Mouse (Mus musculus): Measurements from ENCODE around the gene Bax. TPM values are rescaled to one million over a fixed set of nuclear protein-coding genes. Genes with fewer than 3 reads are reported as not detected.

Bax gene
- total RNA-seq (2021), result 10 to 100 TPM; 75.8 to 78.4 TPM
- long read RNA-seq, experiment 1, transcript Bax-201 (6 exons, 867 nt), result major isoform, 48 of 90 reads
- long read RNA-seq, experiment 1, transcript Bax-203 (5 exons, 1,100 nt), result minor isoform, 23 of 90 reads
- long read RNA-seq, experiment 1, partial matches to known transcripts, result 5 of 90 reads
- long read RNA-seq, experiment 1, other reads (novel, unspliced or antisense), result 13 of 90 reads
- long read RNA-seq, experiment 2, transcript Bax-203 (5 exons, 1,100 nt), result minor isoform, 30 of 89 reads
- long read RNA-seq, experiment 2, transcript Bax-201 (6 exons, 867 nt), result major isoform, 37 of 89 reads
- long read RNA-seq, experiment 2, partial matches to known transcripts, result 1 of 89 reads
- long read RNA-seq, experiment 2, other reads (novel, unspliced or antisense), result 17 of 89 reads

DNA sequence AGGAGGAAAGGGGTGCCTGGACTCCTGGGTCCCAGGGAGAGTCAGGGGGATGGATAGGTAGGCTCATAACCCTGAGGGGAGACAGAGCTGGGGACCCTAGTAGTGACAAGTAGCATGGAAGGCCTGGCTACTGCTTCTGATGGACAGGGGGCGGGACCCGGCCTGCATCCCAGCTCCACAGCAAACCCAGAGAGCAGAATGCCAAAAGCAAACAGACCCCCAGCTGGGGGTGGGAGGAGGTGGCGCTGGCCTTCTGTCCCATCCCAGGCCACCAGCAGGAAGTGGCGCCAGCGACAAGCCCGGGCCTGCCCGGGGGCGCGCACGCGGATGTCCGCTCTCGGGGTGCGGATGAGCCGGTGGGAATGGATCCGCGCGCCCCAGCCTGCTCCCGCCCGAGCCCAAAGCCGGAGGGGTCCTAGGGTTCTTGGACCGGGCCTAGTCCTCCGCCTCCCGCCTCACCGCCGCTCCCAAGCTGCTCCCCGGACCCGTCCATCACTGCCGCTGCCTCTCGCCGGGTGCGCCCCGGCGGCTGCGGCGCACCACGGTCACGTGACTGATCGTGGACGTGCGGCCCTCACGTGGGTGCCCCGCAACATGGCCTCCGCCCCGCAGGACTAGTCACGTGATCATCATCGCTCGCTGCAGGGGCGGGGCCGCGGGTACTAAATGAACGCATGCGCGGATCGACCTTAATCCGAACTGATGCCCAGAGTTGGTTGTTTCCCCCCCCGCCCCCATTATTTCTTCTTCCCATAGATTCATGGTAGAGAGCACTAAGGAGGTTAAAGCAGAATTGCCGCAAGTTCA lies at the start of gene Bax:
Gene Bax, minus strand, starts transcription at position 616 of the 807 bp plus-strand sequence.
- DNase-seq (ENCODE audit: low spot score in 2 of 2), result peak; percentile 86 to 89

DNA sequence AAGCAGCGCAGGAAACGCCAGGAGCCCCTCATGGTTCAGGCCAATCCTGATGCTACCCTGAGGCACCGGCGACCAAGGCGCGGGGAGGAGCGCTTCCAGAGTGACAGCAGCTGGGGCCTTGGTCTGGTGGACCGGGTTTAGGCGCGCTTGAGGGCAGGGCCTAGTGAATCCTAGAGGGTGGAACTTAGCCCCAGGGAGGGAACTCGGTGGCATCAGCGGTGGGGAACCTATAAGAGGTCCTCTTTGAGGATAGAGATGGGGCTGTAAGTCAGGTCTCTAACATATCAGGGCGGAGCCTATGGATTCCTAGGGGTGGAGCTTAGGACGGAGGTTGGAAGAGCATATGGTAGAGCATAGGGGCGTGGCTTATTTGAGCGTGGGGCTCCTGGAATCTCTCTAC lies 48.7 kb upstream of the Bax start:
- no peak for DNase-seq (ENCODE audit: low spot score in 2 of 2)

- no peak for DNase-seq (ENCODE audit: low spot score in 2 of 2)
These were observed 47.7 kb upstream of the Bax start for GRCm38 (mm10) chr7:45514411-45514810.

DNA sequence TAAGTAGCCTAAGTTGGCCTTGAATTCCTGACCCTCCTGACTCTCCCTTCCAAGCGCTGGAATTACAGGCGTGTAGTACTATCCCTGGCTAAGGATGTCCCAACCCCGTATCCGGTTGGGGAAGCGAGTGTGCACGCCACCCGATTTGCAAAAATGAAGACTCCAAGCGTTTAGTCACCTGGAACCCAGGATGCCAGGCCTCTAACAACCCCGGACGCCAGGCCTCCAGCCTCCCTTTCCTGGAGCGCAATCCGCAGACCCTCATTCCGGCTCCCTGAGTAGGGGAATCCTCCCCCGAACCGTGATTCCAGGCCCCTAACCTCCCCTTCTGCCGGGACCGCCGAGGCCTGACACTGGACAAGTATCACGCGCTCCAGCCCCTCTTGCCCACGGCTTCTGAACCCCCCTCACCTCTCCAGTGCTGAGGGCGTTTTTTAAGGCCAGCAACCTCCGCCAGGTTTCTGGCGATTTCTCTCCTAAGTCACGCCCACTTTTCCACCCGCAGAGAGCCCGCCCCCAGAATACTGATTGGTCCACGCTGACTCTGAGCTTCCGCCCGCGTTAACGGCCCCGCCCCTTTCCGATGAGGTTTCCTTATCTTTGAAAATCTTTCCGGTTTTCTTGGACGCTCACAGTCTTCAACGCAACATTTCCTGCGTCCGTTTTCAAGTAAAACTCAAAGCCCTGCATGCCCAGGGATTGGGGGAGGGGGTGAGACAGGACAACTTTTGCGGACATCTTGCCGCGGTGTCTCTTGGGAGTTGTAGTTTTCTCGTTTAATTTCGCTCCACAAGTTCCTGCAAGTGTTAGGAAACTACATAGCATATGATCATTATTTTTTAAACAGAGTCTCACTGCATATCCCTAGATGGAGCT lies 43.5 kb upstream of the Bax start, which contains the start of gene Nucb1:
Gene Nucb1, minus strand, starts transcription at position 495 of the 876 bp plus-strand sequence.
- DNase-seq (ENCODE audit: low spot score in 2 of 2), result peak; percentile 66 to 81

- no peak for DNase-seq (ENCODE audit: low spot score in 2 of 2)
These were observed 42.6 kb upstream of the Bax start for GRCm38 (mm10) chr7:45509181-45509882.

DNA sequence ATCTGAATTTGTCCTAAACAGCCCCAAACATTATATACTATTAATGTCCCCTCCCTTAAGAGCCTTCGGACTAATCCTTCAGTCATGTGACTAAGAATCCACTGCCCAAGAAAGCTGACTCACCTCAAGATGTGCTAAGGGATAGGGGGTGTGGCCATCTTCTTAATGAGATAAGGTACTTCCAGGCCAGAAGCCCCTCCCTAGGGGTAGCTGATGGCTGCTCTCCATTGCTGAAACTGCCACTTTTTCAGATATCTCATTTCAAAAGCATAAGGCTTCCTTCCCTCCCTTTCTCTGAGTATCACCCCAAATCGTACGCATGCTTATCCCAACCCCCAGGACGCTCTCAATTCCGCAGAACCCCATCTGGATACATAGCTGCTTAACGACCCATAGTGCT lies 41.9 kb upstream of the Bax start:
- DNase-seq (ENCODE audit: low spot score in 2 of 2), result no peak

DNA sequence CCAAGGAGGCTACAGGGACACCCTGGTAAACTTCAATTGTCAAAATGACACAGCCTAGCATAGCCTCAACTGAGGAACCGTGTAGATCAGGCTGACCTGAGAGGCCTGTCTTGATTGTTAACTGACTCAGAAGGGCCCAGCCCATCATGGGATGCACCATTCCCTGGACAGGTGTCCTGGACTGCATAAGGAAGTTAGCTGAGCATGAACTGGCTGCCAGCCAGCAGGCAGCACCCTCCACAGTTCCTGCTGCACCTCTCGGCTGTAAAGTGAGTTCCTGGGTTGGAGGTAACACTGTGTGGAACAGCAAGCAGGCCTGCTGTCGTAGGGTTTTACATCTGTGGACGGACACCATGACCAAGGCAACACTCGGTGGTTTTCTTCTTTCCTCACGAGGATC lies 40.9 kb upstream of the Bax start:
- DNase-seq (ENCODE audit: low spot score in 2 of 2), result no peak

DNA sequence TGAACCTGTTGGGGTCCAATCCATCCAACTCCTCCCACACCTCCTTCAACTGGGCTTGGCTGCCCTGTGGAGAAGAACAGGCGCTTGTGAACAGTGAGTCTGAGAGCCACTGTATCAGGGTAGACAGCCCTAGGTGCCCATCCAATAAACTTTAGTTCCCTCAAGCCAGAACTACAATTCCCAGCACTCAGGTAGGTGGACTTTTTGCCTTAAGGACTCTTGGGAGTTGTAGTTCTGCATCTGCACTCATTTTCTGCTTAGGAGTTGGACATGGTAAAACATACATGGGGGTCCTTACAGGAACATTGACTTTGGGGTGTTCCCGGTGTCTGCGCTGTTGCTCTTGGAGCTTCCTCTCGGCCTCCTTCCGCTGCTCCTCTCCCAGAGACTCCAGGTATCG lies 31.7 kb upstream of the Bax start:
- DNase-seq (ENCODE audit: low spot score in 2 of 2), result no peak

- no peak for DNase-seq (ENCODE audit: low spot score in 2 of 2)
These were observed 27.9 kb upstream of the Bax start for GRCm38 (mm10) chr7:45494548-45494947.

GRCm38 (mm10) chr7:45492951-45493350 lies 26.3 kb upstream of the Bax start:
- DNase-seq (ENCODE audit: low spot score in 2 of 2), result no peak

DNA sequence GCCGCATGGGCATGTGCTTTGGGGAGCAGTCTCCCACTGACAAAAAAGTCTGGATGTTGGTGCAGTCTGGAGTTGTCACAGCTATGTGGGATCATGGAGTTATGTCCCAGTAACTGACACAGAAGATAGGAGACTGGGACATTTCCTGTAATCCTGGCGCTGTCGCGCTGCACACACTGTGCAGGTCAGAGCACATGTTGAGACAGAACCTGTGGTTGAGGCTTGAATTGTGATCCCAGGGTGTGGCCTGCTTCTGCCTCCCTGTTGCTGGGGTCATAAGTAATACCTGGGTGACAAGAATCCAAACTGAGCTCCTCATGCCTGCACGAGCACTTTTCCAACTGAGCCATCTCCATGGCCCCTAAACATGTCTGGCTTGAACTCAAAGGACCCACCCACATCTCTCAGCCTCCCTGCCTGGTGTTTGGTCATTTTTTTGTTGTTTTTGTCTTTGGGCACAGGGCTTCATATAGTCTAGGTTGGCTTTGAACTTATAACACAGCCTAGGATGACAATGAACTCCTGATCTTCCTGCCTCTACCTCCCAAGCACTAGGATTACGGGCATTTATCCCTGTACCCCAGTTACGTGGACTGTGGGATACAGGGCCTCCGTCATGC lies 25.6 kb upstream of the Bax start:
- no peak for DNase-seq (ENCODE audit: low spot score in 2 of 2)

DNA sequence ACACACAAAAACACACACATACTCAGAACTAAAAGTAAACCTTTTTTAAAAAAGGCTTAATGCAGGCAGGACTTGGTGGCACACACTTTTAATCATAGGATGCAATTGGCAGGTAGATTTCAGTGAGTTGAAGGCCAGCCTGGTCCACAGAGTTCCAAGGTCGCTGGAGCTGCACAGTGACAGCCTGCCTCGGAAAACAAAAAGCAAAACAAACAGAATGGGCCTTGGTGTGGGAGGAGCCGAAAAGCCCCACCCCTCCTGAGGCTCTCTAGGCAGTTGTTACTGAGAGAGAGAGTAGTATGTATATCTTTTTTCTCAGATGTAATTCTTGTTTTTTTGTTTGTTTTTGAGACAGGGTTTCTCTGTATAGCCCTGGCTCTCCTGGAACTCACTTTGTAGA lies 24.6 kb upstream of the Bax start:
- DNase-seq (ENCODE audit: low spot score in 2 of 2), result no peak

DNA sequence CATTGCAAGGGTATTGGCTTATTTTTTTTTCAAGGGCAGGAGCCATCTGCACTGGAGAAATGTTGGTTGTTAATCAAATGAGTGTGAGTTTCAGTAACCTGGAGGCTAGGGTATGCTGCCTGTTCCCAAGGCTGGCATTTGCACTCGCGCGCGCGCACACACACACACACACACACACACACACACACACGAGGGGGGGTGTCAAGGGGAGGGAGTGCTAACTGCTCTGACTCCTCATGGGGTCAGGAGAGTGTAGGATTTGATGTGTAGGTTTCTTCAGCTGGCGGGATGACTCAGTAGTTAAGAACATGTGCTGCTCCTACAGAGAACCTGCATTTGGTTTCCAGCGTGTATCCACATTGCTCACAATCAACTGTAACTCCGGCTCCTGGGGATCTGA lies 24.1 kb upstream of the Bax start:
- no peak for DNase-seq (ENCODE audit: low spot score in 2 of 2)

DNA sequence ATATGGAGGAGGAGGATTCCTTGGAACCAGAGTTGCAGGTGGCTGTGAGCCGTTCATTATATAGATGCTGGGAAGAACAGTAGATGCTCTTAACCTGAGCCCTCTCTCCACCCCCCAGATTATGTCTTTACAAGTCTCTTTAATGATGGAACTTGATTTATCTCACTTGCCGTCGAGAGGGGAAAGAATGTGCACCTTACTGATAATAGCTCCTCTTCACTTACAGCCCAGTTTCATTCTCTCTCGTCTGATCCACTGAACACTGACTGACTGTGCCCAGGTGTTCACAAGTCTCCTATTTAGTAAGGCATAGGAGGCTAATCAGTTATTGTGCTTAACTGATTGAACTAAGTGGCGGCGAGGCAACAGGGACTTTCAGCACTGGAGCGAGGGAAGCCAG lies 22.9 kb upstream of the Bax start:
- DNase-seq (ENCODE audit: low spot score in 2 of 2), result no peak

DNA sequence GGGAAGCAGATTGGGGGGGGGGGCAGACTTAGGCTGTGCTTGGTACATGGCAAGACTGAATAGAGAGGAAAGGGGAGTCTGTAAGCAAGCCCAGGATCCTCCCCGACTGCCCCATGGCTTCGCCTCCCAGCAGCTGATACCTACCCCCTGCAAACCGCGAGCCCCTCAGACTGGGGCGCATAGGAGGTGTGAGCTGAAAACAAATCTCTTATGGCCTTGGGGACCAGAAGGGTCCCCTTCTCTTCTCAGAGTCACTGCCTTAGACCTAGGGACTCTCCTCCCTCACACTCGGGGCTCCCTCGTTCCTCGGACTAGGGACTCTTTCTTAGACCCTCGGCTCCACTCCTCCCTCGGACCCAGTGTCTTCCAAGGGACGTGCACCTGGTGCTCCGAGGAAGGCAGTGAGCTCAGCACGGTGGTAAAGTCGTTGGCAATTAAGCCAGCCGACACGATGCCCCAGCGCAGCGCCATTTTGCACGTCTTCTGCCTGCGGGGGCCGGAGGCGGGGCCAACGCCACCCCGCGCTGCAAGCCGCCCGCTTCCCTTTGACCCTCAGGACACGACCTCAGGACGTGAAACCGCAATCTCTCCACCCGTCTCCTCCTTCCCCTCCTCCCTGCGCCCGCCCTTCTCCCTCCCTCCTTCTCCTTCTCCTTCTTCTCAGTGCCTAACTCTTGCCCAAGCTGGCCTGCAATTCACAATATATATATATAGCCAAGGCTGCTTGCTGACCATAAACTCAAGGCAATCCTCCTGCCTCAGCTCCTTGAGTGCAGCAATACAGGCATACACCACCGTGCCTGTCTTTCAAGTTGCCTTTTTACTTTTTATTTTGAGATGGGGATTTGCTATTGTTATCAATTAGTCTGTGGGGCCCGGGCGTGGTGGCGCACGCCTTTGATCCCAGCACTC lies 21.9 kb upstream of the Bax start, which contains the start of gene Dhdh:
Gene Dhdh, minus strand, starts transcription at position 513 of the 912 bp plus-strand sequence.
- DNase-seq (ENCODE audit: low spot score in 2 of 2), result peak in 1 of 2 experiments; percentile 60

DNA sequence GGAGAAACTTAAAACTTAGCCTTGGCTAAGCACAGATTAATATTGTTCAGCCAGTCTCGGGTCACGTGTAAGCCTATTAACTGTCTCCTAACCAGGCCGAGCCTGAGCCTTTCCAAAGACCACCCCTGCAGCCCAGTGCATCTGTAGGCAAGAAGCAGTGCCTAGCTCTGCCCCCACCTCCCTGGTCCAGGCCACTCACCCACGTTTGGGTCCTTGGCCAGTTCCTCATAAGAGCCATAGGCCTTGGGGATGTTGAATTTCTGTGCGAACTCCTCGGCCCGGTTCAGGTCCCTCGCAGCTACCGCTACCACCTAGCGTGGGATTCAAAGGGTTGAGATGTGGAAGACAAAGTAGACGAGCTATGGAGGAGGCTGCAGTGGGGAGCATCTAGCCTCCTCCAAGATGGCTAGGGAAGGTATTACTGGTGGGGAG lies 21.2 kb upstream of the Bax start:
- no peak for DNase-seq (ENCODE audit: low spot score in 2 of 2)

- no peak for DNase-seq (ENCODE audit: low spot score in 2 of 2)
These were observed 20.2 kb upstream of the Bax start, which contains the start of gene Gm45808 for GRCm38 (mm10) chr7:45486761-45487415. Gene Gm45808, minus strand, starts transcription at chr7:45486811.

GRCm38 (mm10) chr7:45486158-45486557 lies 19.5 kb upstream of the Bax start:
- DNase-seq (ENCODE audit: low spot score in 2 of 2), result no peak

Data from adrenal gland, postnatal 4 days (tissue).